Mouse (Mus musculus) heart, adult 2 months (tissue): ENCODE measurements around the gene Pax9.

ENCODE experiments used
- CTCF ChIP-seq: fragments of 200-600 bp; IDR thresholded peaks from 2 replicates; pipeline ENCODE4 v1.8.1; 2022; ENCODE audit warnings: antibody characterized with exemption, mild to moderate bottlenecking, moderate library complexity
- POLR2A ChIP-seq: fragments of 200-500 bp; IDR thresholded peaks from 2 replicates; pipeline ENCODE4 v1.6.1; 2011; ENCODE audit warnings: mild to moderate bottlenecking, low read depth, low read length, control low read depth; ENCODE audit not compliant: insufficient read depth

DNA sequence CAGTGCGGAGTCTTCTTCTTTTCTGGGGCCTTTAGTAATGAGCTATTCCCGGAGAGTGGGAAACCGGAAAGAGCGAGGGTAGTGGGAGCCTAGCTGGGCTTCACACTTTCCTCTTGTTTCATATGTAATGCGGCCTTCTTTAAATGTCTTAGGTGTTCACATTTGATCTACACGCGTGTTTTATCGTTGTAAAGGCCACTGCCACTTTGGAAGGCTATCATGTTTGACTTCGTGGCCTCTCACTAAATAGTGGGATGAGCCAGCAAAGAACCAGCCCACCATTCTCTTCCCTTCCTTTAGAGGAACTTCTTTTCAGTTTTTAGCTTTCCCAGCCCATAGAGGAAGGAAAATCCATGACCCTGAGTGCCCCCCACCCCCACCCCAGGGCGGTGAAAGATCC lies 2.2 kb upstream of the Pax9 start:
- TF ChIP-seq POLR2A (no peak), CTCF (no peak)
